Mouse (Mus musculus) right cerebral cortex, postnatal 10 days (tissue): ENCODE measurements at regions not wholly inside any gene's neighbourhood (a gene's known extent, or its start where the extent isn't known, plus 50 kb on each side); places are given as distances from the start of the nearest gene placed in this dataset.
A peak's percentile ranks its signal among the peaks of the same experiment; 100 is the strongest.

Source experiments
- DNase-seq, 2 experiments: peaks; one replicate each; pipeline ENCODE4 v3.0.0; 2021; ENCODE audit warnings: low spot score in 2 of 2

DNA sequence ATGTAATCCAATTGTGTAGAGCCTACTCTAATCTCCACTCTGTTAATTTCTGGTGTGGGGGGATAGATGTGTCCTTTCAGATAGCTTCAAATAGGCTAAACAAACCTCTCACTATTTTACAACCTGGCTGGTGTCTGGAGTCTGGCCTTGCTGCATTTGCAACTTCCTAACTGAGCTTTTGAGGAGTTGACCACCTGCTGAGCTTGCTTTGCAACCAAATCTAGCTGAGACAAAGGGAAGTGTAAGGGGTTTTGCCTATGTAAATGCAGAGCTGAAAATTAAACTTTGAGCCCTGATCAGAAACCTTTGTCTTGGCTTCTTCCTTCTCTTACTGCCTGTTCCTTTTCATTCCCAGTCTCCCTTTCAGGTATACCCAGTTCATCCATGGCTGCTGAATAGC, 404.3 kb downstream of the Cetn3 start:
- no peak for DNase-seq

DNA sequence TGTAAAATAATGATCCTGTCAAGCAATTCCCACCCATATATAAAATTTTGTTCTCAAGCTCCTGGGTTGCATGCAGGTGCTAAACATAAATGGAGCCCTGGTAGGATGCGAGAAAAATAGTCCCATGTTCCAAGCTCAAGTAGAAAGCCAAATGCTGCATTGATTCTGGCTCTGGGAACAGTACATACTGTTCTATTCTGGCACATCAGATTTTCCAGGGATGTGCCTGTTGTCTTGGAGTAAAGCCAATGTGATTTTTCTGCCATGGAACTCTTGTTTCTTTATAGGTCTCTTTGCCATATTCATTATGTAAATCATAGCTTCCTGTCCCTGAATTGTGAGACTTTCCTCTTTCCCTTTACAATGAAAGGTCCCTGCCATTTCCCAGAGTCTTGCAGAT, 417.9 kb downstream of the Cetn3 start:
- no peak for DNase-seq

- DNase-seq: no peak
These were observed 442.6 kb downstream of the Cetn3 start for GRCm38 (mm10) chr13:82225430-82225829.

- no peak for DNase-seq
These were observed 451.0 kb downstream of the Cetn3 start for GRCm38 (mm10) chr13:82233901-82234300.

DNA sequence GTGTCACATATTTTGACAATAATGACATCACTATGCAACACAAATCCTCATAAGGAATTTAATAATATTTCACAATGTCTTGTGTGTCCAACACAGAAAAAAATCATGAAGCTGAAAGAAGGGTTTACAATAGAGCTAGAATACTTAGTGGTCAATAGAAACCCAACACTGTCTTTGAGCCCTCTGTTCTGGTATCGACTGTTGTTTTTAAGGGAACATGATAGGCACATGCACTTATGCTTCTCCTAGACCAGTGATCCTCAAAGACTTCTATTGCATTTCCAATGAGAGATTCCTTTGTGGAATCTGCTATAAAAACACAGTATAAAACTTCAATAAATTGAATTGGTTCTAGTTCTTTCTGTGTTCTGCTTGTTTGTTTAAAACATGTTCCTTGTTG, 463.4 kb downstream of the Cetn3 start:
- DNase-seq: no peak

GRCm38 (mm10) chr13:82250361-82250760, 467.5 kb downstream of the Cetn3 start:
- DNase-seq: no peak

GRCm38 (mm10) chr13:82258491-82258935, 475.6 kb downstream of the Cetn3 start:
- no peak for DNase-seq

DNA sequence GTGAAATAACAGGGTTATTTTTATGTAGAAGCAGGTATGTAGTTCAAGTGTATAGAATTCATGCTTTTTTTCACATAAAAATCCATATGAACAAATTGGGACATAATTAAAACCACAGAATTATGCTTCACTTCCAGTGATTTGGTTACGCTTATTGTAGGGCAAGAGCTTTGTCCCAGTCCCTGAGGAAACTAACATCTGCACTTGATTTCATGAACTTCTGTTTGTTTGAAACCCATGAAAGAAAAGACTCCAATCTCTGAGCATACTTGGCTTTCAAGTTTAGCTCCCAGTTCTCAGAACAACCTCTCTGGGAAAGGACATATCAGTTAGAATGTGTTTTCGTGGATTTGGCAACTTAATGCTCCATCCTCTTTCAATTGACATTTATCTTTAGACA, 481.4 kb downstream of the Cetn3 start:
- no peak for DNase-seq

GRCm38 (mm10) chr13:82265170-82265569, 482.3 kb downstream of the Cetn3 start:
- no peak for DNase-seq

DNA sequence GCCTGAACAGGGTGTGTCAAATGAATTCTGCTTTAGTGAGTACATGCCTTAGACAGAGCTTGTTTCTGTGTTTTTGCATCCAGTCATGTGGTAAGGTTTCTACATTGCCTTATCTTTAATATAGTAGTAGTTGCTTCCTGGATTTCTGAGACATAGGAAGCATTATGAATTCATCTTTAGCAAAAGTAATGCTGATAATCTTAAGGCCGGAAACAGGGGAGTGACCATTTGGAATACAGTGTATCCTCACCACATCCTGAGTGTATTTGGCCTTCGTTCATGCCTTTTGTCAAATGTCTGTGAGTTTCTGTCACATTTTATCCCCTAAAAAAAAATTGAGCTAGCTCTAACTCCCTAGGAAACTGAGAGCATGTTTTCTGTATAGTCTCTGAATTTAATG, 482.9 kb downstream of the Cetn3 start:
- no peak for DNase-seq

GRCm38 (mm10) chr13:82274733-82275132, 491.9 kb downstream of the Cetn3 start:
- DNase-seq: no peak

GRCm38 (mm10) chr13:82276001-82276400, 493.1 kb downstream of the Cetn3 start:
- no peak for DNase-seq

GRCm38 (mm10) chr13:82280744-82281143, 497.9 kb downstream of the Cetn3 start:
- no peak for DNase-seq

DNA sequence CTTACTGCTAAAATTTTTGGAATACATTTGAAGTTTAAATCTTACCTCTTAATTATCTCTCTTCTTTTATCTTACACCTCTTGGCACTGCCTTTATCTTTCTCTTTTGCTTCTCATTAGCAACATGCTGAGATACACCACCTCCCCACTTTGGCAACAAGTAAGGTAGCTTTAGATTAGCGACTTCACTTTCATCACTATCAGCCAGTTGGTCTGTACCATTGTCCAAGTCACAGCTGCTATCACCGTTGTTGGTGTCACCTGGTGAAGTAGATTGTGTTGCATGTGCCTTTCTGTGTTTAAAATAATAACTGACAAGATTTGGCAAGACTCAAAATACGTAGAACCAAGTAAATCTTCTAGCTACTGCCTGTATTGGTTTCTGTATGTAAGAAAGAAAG, 513.0 kb downstream of the Cetn3 start:
- DNase-seq: no peak

DNA sequence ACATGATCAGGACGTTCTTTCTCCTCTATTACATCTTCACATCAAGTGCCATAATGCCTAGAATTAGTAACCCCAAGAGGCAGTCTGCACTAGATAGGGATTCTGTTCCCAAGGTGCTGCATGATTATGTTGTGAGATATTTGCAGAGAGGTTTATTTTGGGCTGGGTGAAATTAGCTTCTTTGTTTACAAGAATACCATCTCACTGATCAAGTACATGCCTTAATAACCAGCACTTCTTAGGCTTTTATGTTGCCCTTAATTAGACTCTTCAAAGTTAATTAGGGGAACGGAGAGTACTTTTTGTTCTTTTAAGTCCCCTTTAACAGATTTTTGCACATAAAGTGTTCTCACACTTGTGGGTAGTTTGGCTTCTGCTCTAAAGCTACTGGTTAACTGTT, 521.4 kb downstream of the Cetn3 start:
- no peak for DNase-seq

GRCm38 (mm10) chr13:82305076-82305475, 522.2 kb downstream of the Cetn3 start:
- DNase-seq: no peak

DNA sequence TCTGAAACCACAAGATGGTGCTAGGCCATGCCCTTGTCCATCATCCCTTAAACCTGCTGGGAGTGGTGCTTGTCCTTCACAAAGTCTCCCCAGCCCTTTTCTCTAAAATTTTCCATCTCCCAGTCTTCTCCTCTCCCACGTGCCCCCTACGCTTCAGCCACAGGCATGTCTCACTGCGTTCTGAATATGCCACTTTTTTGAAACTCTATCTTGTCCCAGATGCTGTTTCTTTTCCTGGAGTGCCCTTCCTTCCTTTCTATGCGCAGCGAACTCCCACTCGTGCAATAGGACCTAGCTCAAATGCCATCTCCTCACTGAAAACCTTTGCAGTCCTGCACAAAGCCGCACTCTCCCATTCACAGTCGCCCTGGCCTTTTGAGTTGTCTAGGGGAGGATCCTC, 525.5 kb downstream of the Cetn3 start:
- DNase-seq: peak; percentile 32 to 57

DNA sequence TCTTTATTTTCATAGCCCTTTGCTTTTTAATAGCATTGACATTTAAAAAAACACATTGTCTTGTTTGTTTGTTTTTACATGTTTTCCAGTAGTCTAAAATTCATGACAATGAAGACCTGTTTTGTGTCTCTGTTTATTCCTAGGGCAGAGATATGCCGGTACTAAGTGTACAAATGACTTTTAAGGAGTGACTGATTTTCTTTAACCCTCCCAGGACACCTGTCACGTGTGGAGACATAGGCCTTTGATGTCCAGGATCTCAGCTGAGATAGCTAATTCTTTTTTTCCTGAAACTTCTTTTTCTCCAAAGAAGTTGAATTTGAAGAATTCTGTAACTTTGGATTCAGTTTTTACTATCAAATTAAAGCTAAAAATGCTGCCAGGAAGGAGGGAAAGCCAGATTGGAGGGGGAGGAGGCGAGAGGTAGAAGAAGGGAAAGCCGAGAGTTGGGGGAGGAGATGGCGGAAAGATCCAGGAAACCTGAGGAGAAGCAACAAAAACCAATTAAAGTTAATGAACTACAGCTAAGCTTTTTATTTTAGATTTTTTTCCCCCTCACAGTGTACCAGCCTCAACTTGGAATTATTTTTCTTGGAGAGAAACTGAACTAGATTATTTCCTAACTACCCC, 533.8 kb downstream of the Cetn3 start:
- peak; percentile 75 to 84 for DNase-seq

GRCm38 (mm10) chr13:82317203-82317580, 534.3 kb downstream of the Cetn3 start:
- DNase-seq: peak; percentile 37 to 49

DNA sequence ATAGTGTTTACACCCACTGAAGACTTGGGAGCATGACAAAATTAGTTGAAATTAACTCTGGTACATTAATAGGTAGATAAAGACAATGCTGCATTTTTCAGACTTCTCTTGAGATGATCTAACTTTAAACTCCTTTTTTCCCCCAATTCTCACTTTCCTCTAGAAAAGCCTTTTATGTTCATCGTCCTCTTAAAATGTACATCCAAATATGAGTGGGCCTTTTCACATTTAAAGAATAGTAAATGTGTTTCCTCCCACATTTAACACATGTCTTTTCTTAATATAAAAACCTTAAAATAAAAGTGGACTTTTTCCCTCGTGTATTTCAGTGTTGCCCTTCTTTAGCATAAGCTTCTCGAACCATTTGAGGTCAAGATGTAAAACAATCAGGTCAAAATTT, 535.5 kb downstream of the Cetn3 start:
- DNase-seq: no peak

- no peak for DNase-seq
These were observed 571.5 kb downstream of the Cetn3 start for GRCm38 (mm10) chr13:82354355-82354754.

DNA sequence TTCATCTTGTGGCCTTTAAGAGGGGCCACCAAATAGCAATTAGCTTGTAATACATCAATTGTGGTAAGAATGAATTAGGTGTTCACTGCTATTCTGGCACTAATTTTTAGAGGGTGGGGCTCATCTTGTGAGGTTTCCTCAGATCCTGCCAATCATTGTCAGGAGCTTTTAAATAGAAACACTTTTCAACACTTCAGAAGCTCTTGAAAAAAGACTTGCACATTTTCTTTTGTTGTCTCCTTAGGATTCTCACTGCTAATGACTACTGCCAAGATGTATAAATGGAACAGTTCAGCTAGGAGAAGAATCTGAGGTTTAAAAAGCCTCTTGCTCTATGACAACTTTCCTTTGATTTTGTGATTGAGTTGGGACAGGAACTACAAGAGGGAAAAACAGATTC, 572.4 kb downstream of the Cetn3 start:
- no peak for DNase-seq

- no peak for DNase-seq
These were observed 576.6 kb downstream of the Cetn3 start for GRCm38 (mm10) chr13:82359442-82359841.

DNA sequence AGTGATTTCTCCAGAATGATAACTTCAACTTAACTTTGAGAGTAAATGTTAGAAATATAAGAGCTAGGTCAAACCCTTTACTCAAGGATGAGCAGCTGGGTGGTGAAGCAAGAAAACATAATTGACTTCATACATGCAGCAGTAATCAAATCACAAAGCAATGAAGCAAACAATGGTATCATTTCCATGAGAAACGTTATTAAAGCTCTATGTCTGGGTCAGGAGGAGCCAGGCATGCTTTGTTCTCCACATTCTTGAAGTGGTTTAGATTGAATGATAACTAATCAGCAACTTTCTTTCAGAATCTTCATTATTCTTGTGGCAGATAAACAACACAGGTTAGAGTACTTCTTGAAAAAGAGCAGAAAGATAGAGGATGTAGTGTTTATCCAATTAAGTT, 577.8 kb downstream of the Cetn3 start:
- no peak for DNase-seq
